Mouse (Mus musculus) heart, postnatal 10 days (tissue): Measurements from ENCODE around the gene Kcnc3. TPM values are rescaled to one million over a fixed set of nuclear protein-coding genes. Genes with fewer than 3 reads are reported as not detected.

Experiments
- DNase-seq, 2 experiments: peaks; one replicate each; pipeline ENCODE4 v3.0.0; 2021
- intact Hi-C: fragments of 180-260 bp; cut with DNase I; formaldehyde crosslinking; loops from one replicate; pipeline ENCODE4 v1.15.1; 2025
- total RNA-seq, 2 experiments: library from RNA; stranded (reverse); gene quantifications; 2 replicates each; pipeline ENCODE4 v1.2.3; 2021

The Kcnc3 gene
- total RNA-seq, 2 experiments from 2014 or later = 0.35 to 0.36 TPM

DNA sequence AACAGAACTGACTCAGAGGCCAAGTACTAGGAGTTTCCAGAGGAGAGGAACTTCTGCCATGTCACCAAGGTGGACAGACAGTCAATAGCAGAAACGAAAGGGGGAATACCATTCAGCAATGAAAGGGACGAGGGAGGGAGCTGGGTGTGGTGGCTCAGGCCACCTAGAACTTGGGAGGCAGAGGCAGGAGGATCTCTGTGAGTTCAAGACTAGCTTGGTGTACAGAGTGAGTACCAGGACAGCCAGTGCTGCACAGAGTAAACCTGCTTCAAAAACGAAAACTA, 34.0 kb downstream of the Kcnc3 start:
- intact Hi-C loops = no loop called here
- DNase-seq = no peak

DNA sequence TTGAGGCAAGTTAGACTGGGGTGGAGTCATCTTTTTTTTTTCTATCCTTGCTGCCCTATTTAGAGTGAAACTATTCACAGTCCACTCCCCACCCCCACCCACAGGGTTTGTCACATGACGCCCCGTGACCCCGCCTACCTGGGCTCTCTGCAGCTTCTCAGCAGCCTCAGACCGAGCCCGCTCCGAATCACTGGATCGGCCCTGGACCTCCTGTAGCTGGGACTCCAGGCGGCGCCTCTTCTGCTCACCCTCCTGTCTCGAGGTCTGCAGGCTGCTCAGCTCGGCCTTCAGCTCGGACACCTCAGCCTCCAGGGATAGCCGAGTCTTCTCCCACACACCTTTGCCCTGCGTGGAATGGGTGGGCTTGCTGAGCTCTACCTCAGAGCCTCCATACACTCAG, 34.4 kb downstream of the Kcnc3 start:
- intact Hi-C loops = no loop called here
- DNase-seq = no peak

DNA sequence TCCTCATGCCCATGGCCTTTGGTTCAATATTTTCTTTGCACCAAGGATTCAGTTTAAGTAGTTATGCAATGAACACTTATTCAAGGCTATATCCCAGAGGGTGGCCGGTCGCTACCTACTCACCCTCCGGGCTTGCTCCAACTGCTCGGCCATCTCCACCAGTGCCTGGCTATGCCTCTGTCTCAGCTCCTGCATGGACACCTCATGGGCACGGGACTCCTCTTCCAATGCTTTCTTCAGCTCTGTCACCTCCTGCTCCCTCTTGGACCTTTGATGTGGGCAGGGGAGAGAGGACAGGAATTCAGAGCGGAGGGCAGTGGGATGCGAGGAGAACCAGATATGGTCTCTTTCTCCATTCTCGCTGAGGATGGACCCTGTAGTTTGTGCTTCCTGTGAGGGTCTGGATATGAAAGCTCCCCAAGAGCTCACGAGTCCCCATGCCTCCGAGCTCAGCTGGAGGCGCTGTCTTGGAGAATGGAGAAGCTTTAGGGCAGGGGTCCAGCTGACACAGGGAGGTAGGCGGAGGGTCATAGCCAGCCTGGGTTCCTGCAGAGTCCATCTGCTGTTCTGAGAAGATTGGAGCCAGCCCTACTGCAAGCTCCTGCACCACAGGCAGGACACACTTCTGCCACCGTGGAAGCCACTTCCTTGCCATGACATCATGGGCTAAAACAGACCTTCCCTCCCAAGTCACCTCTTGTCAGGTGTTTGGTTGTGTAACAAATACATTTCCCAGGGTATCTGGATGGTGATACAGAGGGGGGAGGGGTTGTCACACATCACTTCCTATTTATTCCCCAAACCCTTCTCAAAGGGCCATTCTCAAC, 35.0 kb downstream of the Kcnc3 start:
- DNase-seq = no peak

DNA sequence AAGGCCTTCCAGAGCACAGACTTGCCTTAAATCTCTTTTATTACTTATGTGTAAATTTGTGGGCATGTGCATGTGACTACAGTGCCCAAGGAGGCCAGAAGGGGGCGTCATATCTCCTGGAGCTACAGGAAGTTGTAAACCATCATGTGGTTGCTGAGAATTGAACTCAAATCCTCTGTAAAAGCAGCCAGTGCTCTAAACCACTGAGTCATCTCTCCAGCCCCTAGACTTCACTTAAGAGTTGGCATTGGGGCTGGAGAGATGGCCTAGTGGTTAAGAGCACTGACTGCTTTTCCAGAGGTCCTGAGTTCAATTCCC, 35.6 kb downstream of the Kcnc3 start:
- DNase-seq = no peak
- intact Hi-C loops = no loop called here

More for the DNA sequence above, 35.0 kb downstream of the Kcnc3 start:
- intact Hi-C loops = no loop called here

DNA sequence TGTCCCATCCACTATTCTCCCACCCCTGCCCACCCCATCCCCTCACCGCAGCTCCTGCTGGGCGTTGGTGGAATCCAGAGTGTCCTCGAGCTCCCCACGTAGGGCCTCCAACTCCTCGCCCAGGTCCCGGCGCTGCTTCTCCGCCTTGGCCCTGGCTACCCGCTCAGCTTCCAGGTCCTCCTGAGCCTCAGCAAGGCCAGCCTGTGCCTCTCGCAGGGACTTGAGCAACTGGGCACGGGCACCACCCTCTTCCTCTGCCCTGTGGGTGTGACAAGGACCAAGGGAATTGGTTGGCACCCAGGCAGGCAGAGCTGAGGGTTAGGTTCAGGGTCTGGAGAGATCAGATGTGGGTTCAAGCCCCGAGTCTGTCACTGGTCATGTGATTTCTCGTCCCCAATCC, 36.5 kb downstream of the Kcnc3 start:
- intact Hi-C loops = no loop called here

DNA sequence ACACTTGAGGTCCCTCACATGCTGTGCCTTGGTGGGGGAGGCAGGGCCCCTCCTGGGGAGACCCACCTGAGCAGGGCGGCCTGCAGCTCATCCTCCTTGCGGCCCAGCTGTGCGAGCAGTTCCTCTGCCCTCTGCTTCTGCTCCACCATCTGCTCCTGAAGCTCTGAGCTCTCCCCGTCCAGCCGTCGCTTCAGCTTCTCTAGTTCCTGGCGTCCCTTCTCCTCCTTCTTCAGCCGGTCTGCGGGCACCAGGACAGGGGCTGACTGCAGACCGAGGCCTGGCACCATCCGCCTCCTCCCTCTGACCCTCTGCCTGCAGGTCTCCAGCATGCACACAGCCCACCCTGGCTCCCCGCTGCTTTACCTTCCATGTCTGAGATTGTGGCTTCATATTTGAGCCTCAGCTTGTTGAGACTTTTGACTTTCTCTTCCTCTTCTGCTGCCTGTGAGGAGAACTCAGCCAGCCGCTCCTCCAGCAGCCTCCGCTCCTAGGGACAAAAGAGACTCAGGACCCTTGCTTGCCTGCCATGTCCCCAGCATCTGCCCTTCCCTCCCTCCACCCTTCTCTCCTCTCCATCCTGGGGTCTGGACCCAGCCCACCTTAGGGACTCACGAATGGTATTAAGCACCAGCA, 38.1 kb downstream of the Kcnc3 start:
- intact Hi-C loops = no loop called here
- DNase-seq = no peak

More for the DNA sequence above, 36.5 kb downstream of the Kcnc3 start:
- no peak for DNase-seq

DNA sequence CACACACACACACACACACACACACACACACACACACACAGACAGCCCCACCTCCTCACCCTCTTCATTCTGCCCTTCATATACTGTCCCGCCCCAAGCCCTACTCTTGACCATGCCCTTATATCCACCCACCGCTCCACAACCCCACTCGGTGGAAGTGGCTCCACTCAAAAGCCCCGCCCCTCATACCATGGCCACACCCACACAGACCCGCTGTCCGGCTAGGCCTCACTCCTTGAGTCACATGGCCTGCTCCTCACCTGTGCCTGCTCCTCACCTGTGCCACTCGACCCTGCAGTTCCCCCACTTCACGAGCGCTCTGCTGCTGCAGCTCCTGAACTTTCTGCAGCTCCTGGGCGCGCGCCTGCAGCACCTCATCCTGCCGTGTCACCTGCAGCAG, 40.0 kb downstream of the Kcnc3 start:
- DNase-seq = no peak
- intact Hi-C loops = no loop called here

DNA sequence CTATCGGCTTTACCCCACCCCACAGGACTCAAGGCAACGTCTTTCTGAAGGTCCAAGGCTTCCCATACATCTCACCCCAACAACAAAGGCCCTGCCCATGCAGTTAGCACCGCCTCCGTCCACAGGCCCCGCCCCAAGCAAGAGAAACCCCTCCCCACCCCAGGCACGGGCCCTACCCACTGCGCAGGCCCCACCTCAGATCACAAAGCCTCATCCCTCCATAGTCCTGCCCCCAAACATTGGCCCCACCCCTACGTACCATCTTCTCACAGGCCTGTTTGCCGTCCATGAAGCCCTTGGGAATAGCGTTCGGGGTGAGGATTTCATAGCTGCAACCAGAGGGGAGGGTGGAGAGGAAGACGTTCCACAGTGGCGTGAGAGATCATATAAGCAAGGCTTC, 42.2 kb downstream of the Kcnc3 start:
- no peak for DNase-seq
- intact Hi-C loops = no loop called here

DNA sequence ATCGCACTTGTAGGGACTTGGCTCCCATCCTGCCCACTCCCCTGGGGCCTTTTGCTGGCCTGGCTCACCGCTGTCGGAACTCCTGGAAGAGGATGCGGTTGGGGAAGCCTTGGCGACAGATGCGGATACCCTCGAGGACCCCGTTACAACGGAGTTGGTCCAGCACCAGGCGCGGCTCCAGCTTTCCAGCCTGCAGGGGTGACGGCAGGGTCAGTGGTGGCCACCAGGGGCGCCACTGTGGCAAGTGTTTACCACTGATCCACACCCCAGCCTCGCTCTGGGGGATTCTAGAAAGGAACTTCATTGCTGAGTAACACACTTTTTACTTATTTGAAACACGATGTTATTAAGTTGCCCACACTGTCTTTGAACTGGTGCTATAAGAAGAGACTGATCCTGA, 42.9 kb downstream of the Kcnc3 start:
- intact Hi-C loops = no loop called here

DNA sequence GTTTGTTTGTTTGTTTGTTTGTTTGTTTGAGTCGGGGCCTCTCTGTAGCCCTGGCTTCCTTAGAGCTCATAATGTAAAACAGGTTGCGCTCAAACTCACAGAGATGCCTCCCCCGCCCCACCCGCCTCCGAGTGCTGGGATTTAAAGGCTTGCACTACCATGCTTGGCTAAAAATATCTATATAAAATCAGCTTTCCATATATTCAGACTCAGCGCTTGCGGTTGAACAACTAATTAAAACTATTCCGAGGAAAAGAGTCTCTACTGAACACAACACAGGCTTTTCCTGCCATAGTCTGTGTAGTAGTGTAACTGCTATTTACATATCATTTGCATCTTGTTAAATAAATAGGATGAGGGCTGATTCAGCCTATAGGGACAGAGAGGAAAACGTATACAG, 46.2 kb downstream of the Kcnc3 start:
- no peak for DNase-seq
- intact Hi-C loops = no loop called here

More for the DNA sequence above, 42.9 kb downstream of the Kcnc3 start:
- DNase-seq = peak in 1 of 2 experiments; percentile 34

DNA sequence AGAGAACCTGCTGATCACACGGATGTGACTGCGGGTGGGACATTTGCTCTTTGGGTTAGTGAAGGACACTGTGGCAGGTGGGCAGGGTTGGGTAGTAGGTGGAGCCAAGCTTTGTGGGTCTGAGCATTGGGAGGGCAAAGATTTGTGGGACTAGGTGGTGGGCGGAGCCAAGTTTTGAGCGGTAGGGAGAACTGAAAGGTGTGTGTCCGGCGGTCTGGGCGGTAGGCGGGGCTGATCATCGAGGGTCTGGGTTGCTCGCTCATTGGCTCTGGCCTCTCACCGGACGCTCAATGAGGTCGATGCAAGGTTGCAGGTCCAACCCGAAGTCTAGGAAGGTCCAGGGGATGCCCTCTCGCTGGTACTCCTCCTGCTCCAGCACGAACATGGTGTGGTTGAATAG, 48.2 kb downstream of the Kcnc3 start:
- intact Hi-C loops = no loop called here
- no peak for DNase-seq

DNA sequence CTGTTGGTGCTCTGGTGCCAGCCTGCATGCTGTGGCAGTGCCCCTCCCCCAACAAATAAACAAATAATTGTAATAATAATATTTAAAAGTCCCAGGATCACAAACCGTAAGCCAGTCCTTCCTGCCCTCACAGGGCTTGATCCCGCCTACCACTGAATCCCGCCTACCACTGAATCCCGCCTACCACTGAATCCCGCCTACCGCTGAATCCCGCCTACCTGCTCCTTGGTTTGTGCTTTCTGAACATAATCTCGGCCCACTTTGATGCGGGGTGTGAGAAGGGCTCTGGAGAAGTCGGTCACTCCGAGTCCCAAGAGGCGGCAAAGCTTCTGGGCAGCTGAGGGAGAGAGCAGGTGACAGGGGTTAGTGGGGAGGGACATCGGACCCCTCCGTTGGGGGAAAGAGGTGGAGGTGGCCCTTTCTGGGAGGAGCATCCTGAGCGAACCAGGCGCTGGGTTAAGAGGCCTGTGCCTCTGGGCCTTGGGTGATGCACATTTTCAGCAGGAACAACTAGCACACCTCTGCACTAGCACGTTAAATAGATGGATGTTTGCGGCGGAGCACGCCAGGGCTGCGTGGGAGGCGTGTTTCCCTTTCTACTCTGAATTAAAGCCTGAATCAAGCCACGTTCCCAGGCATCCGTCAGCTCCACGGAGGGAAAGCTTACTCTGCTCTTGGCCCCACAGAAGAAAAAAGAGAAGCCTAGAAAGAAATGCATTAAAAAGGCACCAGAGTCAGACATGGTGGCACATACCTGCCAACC, 50.6 kb downstream of the Kcnc3 start:
- intact Hi-C loops = no loop called here

DNA sequence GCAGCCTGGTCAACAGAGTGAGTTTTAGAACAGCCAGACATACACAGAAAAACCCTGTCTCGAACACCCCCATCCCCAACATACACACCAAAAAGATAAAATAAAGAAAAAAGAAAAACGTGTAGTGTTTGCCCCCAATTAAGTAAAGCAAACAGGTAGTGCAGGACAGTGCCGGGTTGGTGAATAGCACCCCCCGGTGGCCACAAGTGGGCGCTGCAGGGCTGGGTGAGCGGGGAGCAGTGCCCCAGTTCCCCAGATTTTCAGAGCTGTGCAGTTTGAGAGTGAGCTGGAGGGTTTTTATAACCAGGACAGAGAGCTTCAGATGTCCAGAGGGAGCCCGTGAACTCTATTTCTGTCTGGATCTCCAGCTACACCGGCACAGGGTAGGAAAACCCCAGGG, 51.4 kb downstream of the Kcnc3 start:
- peak; percentile 16 to 41 for DNase-seq
- intact Hi-C loops = no loop called here

More for the DNA sequence above, 50.6 kb downstream of the Kcnc3 start:
- no peak for DNase-seq

DNA sequence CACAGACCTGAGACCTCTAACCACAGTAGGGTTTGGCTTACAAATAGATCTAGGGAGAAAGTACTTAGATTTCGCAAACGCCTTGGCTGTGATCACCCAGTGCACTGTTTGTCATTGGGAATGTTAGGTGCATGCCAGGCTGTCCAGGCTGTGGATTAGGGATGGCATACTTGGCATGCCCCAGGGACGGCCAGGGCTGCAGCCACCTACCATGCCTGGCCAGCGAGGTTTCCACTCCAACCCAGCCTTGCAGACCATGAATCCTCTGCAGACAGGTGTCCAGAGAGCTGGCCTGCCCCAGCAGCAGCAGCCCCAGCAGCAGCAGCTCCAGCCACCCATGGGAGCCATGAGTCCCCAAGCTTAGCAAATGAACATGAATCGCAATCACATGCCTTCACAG, 54.8 kb downstream of the Kcnc3 start:
- DNase-seq = peak in 1 of 2 experiments; percentile 17
- intact Hi-C loops = loop anchor here (5.0 kb wide), 2 partner anchors 123 to 182 kb away; partner anchors contain the start of gene Mybpc2

DNA sequence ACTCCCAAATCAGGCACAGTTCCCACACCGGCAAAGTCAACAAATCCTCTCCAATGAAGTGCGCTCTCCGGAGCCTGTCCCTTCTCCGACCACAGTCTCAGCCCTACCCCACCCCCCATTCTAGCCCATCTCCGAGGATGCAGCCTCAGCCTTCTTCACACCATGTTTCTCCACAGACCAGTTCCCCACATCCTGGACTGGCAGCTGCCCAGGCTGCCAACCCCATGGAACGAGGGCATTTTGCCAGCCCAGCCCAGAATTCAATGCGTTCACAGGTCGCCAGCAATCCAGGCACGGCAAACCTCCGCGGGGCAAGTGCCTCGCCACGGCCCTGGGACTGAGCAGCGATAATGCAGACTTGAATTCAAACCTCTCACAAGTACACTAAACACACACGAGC, 55.5 kb downstream of the Kcnc3 start:
- intact Hi-C loops = loop anchor here (5.0 kb wide), 2 partner anchors 124 to 181 kb away; partner anchors contain the start of gene Mybpc2
- DNase-seq = peak; percentile 62 to 68

DNA sequence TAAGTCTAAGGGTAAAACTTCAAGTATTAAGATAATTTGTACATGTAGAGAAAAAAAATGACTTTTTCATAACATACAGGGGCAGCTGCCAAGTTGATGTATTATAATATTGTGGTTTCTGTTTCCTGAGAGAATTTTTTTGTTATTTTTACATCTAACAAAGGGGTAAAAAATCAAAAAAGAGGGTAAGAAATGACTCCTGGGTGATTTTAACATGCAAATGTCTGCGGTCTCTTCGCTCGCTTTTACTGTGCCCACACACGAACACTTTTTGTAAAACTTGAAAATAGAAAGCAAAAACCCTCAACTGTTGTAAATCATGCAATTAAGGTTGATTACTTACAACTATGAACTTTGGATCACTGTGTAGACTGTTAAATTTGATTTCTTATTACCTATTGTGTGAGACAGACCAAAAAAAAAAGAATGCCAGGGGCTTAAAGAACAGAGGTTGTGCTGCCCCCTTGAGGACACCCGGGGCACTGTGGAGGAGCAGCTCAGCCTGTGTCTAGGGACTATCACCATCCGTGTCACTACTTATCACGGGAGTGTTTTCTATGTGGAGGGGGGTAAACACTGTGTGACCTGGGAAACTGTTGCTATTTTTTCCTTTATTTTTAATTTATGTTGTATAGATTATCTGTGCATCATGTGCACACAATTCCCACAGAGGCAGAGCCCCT, 56.7 kb downstream of the Kcnc3 start:
- intact Hi-C loops = loop anchor here (5.0 kb wide), 2 partner anchors 125 to 180 kb away; partner anchors contain the start of gene Mybpc2
- peak; percentile 69 to 84 for DNase-seq

DNA sequence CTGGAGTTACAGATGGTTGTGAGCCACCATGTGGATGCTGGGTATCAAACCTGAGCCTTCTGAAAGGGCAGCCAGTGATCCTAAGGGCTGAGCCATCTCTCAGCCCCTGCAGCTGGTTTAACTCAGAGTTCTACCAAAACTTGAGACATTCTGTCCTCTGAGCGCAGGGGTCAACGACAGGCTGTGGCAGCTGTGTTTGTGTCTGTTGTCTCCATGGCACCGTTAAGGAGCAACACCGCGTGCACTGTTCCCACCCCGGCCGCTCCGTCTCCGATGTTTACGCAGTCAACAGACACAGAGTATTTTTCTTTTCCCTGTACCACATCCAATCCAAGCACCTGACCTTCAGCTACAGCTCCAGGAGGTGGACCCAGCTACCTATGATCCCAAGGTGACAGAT, 57.3 kb downstream of the Kcnc3 start:
- intact Hi-C loops = loop anchor here (5.0 kb wide), 2 partner anchors 125 to 180 kb away; partner anchors contain the start of gene Mybpc2

DNA sequence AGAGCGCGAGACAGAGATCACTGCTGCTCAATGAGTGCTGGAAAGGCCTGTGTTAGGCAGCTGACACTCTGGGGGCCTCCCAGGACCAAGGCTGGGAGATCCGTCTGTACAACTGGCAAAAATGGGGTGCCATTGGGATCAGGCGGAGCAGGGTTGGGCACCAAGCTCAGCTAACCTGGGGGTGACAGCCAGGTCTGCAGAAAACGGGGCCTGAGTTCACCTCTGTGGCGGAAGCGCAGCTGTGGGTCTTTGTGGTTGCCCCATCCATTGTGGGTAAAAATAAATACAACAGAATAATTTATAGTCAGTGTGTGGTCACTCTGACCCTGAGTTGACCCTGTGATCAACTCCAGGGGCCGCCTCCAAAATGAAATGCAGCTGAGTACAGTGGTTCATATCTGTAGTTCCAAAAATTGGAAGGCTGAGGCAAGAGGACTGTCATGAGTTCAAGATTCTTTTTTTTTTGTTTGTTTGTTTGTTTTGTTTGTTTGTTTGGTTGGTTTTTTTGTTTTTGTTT, 58.7 kb downstream of the Kcnc3 start:
- intact Hi-C loops = loop anchor here (5.0 kb wide), 2 partner anchors 127 to 178 kb away; partner anchors contain the start of gene Mybpc2
- DNase-seq = no peak

More for the DNA sequence above, 57.3 kb downstream of the Kcnc3 start:
- peak; percentile 47 to 48 for DNase-seq

DNA sequence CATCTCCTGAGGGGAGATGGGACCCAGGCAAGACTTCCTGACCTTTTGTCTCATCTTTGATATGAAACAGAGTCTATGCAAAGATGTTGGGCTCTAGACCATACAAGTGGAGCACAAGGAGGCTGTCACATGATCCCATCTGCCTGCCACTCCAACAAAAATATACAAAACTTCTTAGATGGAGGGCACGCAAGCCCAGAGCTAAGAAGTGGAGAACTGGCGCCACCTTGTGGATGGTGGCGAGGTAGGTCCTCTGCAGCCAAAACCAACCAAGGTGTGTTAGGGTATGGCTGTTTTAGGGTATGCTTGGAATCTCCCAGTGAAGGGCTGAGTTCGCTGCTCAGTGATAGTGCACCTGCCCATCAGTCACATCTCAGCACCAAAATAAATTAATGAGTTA, 59.5 kb downstream of the Kcnc3 start:
- DNase-seq = peak; percentile 26 to 60
- intact Hi-C loops = loop anchor here (5.0 kb wide), 3 partner anchors 52 to 177 kb away; partner anchors contain the start of gene Mybpc2

DNA sequence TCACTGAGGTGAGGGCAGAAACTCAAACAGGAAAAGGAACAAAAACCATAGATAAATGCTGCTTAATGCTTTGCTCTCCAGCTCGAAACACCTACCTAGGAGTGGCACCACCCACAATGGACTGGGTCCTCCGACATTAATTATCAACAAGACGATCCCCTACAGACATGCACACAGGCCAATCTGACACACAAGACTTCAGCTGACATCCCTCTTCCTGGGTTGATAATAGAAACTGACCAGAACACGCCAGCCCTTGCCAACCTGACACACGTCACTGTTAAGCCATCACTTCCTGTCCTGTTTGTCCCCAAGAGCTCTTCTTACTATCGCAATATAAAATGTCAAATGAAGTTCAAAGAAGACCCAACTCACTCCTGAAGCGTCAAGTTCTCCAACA, 61.0 kb downstream of the Kcnc3 start:
- intact Hi-C loops = loop anchor here (5.0 kb wide), 1 partner anchor 51 kb away; no protein-coding TSS in a partner anchor
- no peak for DNase-seq
